Mouse (Mus musculus): ENCODE results near the gene Pdzrn3. TPM values are rescaled to one million over a fixed set of nuclear protein-coding genes. Genes with fewer than 3 reads are reported as not detected.

Pdzrn3 gene
- total and polyA plus RNA-seq, 2 experiments from 2014 or later = 10.7 to 29.1 TPM

GRCm38 (mm10) chr6:101287077-101287476 is 90.6 kb downstream of the Pdzrn3 start:
- no peaks in the 10 kb centered on the region for H3K9me3 ChIP-seq (ENCODE audit: low read length)
- no peaks in the 10 kb centered on the region for H3K36me3 ChIP-seq (ENCODE audit: insufficient read depth)
- WGBS = 89% methylated on average over 2 of the region's 2 CpGs
- no peak overlapping the region for H3K27ac ChIP-seq (ENCODE audit: low read depth, low read length)
- H3K4me2 ChIP-seq (ENCODE audit: low read depth) = no peak overlapping the region
- H3K9ac ChIP-seq = no peak overlapping the region
- no peaks in the 10 kb centered on the region for H3K4me1 ChIP-seq (ENCODE audit: insufficient read depth)
- DNase-seq (no peak), ATAC-seq (no peak)
- H3K27me3 ChIP-seq (ENCODE audit: insufficient read depth, low read length) = 0 out of 2 replicates have a peak, but pooled peaks cover 5% of the 10 kb centered on the region
- no peak for TF ChIP-seq CTCF (IDR thresholded peaks at IDR 0.05; ENCODE audit: low read depth)
- no peak overlapping the region for H3K4me3 ChIP-seq (ENCODE audit: low read depth, low read length)

- no peak for DNase-seq
- 49% methylated on average over 6 of the region's 6 CpGs for WGBS
- Histone ChIP-seq H3K27ac (ENCODE audit: low read depth, low read length) (no peak overlapping the region), H3K27me3 (ENCODE audit: insufficient read depth, low read length) (no peaks in the 10 kb centered on the region), H3K9me3 (ENCODE audit: low read length) (no peaks in the 10 kb centered on the region), H3K4me1 (ENCODE audit: insufficient read depth) (no peaks in the 10 kb centered on the region), H3K4me2 (ENCODE audit: low read depth) (no peak overlapping the region), H3K36me3 (ENCODE audit: insufficient read depth) (no peaks in the 10 kb centered on the region), H3K9ac (no peak overlapping the region), H3K4me3 (ENCODE audit: low read depth, low read length) (no peak overlapping the region)
- no peak for ATAC-seq
- TF ChIP-seq CTCF (IDR thresholded peaks at IDR 0.05; ENCODE audit: low read depth) = no peak
Measured at GRCm38 (mm10) chr6:101284368-101284955, 93.2 kb downstream of the Pdzrn3 start.

- Histone ChIP-seq H3K9me3 (ENCODE audit: low read length) (no peaks in the 10 kb centered on the region), H3K4me2 (ENCODE audit: low read depth) (no peak overlapping the region), H3K36me3 (ENCODE audit: insufficient read depth) (no peaks in the 10 kb centered on the region), H3K27ac (ENCODE audit: low read depth, low read length) (no peak overlapping the region), H3K4me1 (ENCODE audit: insufficient read depth) (no peaks in the 10 kb centered on the region), H3K4me3 (ENCODE audit: low read depth, low read length) (no peak overlapping the region), H3K27me3 (ENCODE audit: insufficient read depth, low read length) (no peaks in the 10 kb centered on the region), H3K9ac (no peak overlapping the region)
- ATAC-seq = no peak
- DNase-seq = no peak
- no peak for TF ChIP-seq CTCF (IDR thresholded peaks at IDR 0.05; ENCODE audit: low read depth)
- 54% methylated on average over 3 of the region's 3 CpGs for WGBS
Measured at GRCm38 (mm10) chr6:101283891-101284290, 93.8 kb downstream of the Pdzrn3 start.

GRCm38 (mm10) chr6:101281644-101282043 is 96.1 kb downstream of the Pdzrn3 start:
- TF ChIP-seq CTCF (IDR thresholded peaks at IDR 0.05; ENCODE audit: low read depth) = no peak
- Histone ChIP-seq H3K4me1 (ENCODE audit: insufficient read depth) (no peaks in the 10 kb centered on the region), H3K9ac (no peak overlapping the region), H3K9me3 (ENCODE audit: low read length) (no peaks in the 10 kb centered on the region), H3K4me2 (ENCODE audit: low read depth) (no peak overlapping the region), H3K36me3 (ENCODE audit: insufficient read depth) (no peaks in the 10 kb centered on the region), H3K27ac (ENCODE audit: low read depth, low read length) (no peak overlapping the region), H3K27me3 (ENCODE audit: insufficient read depth, low read length) (no peaks in the 10 kb centered on the region), H3K4me3 (ENCODE audit: low read depth, low read length) (no peak overlapping the region)
- no peak for DNase-seq
- WGBS = 9% methylated on average over 3 of the region's 3 CpGs
- ATAC-seq = no peak

- H3K9ac ChIP-seq = no peak overlapping the region
- H3K36me3 ChIP-seq (ENCODE audit: insufficient read depth) = no peaks in the 10 kb centered on the region
- TF ChIP-seq CTCF (IDR thresholded peaks at IDR 0.05; ENCODE audit: low read depth) = no peak
- H3K27ac ChIP-seq (ENCODE audit: low read depth, low read length) = no peak overlapping the region; the same call in 1 of the 2 replicates
- 11% methylated on average over 9 of the region's 9 CpGs for WGBS
- ATAC-seq (peak; percentile 48; the same call in 1 of the 2 replicates), DNase-seq (peak; percentile 70)
- H3K27me3 ChIP-seq (ENCODE audit: insufficient read depth, low read length) = no peaks in the 10 kb centered on the region
- no peaks in the 10 kb centered on the region for H3K9me3 ChIP-seq (ENCODE audit: low read length)
- H3K4me1 ChIP-seq (ENCODE audit: insufficient read depth) = no peaks in the 10 kb centered on the region
- no peak overlapping the region for H3K4me3 ChIP-seq (ENCODE audit: low read depth, low read length)
- peak overlapping the region; percentile 17 for H3K4me2 ChIP-seq (ENCODE audit: low read depth)
Measured at GRCm38 (mm10) chr6:101280811-101281218, 96.9 kb downstream of the Pdzrn3 start.

GRCm38 (mm10) chr6:101278286-101278932 is 99.3 kb downstream of the Pdzrn3 start:
- Histone ChIP-seq H3K36me3 (ENCODE audit: insufficient read depth) (no peaks in the 10 kb centered on the region), H3K27ac (ENCODE audit: low read depth, low read length) (no peak overlapping the region), H3K9me3 (ENCODE audit: low read length) (no peaks in the 10 kb centered on the region), H3K4me2 (ENCODE audit: low read depth) (no peak overlapping the region), H3K27me3 (ENCODE audit: insufficient read depth, low read length) (no peaks in the 10 kb centered on the region), H3K9ac (no peak overlapping the region), H3K4me3 (ENCODE audit: low read depth, low read length) (no peak overlapping the region), H3K4me1 (ENCODE audit: insufficient read depth) (no peaks in the 10 kb centered on the region)
- no peak for DNase-seq
- no peak for TF ChIP-seq CTCF (IDR thresholded peaks at IDR 0.05; ENCODE audit: low read depth)
- WGBS = 62% methylated on average over 13 of the region's 13 CpGs
- ATAC-seq = no peak

GRCm38 (mm10) chr6:101276261-101276660 is 101.4 kb downstream of the Pdzrn3 start:
- Histone ChIP-seq H3K27ac (ENCODE audit: low read depth, low read length) (no peak overlapping the region), H3K4me2 (ENCODE audit: low read depth) (no peak overlapping the region), H3K9ac (no peak overlapping the region), H3K27me3 (ENCODE audit: insufficient read depth, low read length) (no peaks in the 10 kb centered on the region; the same call in 1 of the 2 replicates), H3K4me3 (ENCODE audit: low read depth, low read length) (no peak overlapping the region), H3K9me3 (ENCODE audit: low read length) (no peaks in the 10 kb centered on the region), H3K36me3 (ENCODE audit: insufficient read depth) (no peaks in the 10 kb centered on the region), H3K4me1 (ENCODE audit: insufficient read depth) (no peaks in the 10 kb centered on the region)
- ATAC-seq (no peak), DNase-seq (no peak)
- 71% methylated on average over 8 of the region's 8 CpGs for WGBS
- TF ChIP-seq CTCF (IDR thresholded peaks at IDR 0.05; ENCODE audit: low read depth) = no peak
